Mouse (Mus musculus) cerebellum, adult 2 months (tissue): ENCODE results near the gene Palm. TPM values are rescaled to one million over a fixed set of nuclear protein-coding genes. Genes with fewer than 3 reads are reported as not detected.

Experiments used
- DNase-seq, 2 experiments: peaks; one replicate each; pipeline ENCODE4 v3.0.0; 2021
- H3K27ac ChIP-seq: fragments of 200-500 bp; 2 replicates; pipeline ENCODE4 v1.5.1; 2012; ENCODE audit warnings: low read length, control low read depth, inconsistent platforms; ENCODE audit not compliant: insufficient read depth
- H3K27me3 ChIP-seq: fragments of 200-500 bp; 2 replicates; pipeline ENCODE4 v1.6.1; 2012; ENCODE audit warnings: inconsistent platforms, mild to moderate bottlenecking, low read length, moderate library complexity; ENCODE audit not compliant: control insufficient read depth, insufficient read depth
- H3K4me1 ChIP-seq: fragments of 200-500 bp; 2 replicates; pipeline ENCODE4 v1.6.1; 2011; ENCODE audit warnings: low read length; ENCODE audit not compliant: control insufficient read depth, insufficient read depth
- H3K4me3 ChIP-seq: fragments of 200-500 bp; replicated peaks from 2 replicates; pipeline ENCODE3; 2011; ENCODE audit warnings: mild to moderate bottlenecking, low read depth, low read length, control low read depth; ENCODE audit not compliant: insufficient read depth
- CTCF ChIP-seq: fragments of 200-500 bp; IDR thresholded peaks from 2 replicates; pipeline ENCODE4 v1.5.1; 2011; ENCODE audit warnings: low read depth, mild to moderate bottlenecking, control low read depth, low read length, moderate library complexity, borderline replicate concordance; ENCODE audit not compliant: insufficient read depth
- POLR2A ChIP-seq: fragments of 200-500 bp; IDR thresholded peaks from 2 replicates; pipeline ENCODE4 v1.6.1; 2011; ENCODE audit warnings: low read length, control low read depth, borderline replicate concordance; ENCODE audit not compliant: insufficient read depth
- WGBS: fragments of 180-500 bp; shearing (Covaris S2); methylation state at CpG from one replicate; pipeline ENCODE4 v1.1.7; 2018; 5-methylcytosine and 5-hydroxymethylcytosine counted together
- polyA plus RNA-seq: library from polyadenylated mRNA; depleted of rRNA; stranded (reverse); fragments of >200 nt; gene quantifications from 2 replicates; pipeline ENCODE4 v1.2.3, GENCODE M21; 2012

Gene Palm
- polyA plus RNA-seq, 1 experiment, result 143 TPM

DNA sequence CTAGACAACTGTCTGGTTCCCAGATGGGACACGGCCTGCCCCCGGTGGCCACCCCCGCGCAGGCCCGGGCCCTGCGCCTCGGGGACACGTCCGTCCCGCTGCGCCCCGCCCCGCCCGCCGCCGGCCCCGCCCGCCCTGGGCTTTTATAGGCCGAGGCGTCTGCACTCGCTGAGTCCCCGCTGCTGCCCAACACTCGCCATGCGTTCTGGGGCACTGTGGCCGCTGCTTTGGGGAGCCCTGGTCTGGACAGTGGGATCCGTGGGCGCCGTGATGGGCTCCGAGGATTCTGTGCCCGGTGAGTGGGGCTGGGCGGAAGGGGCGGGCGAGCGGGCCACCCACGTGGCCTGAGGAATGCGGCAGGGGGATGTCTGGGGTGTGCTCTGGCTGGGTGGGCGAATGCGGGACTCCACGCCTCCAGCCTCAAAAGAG is 16.3 kb upstream of the Palm start, which contains the start of gene Fstl3:
Gene Fstl3, plus strand, starts transcription at position 170 of the 429 bp plus-strand sequence.
- H3K4me3 ChIP-seq, result no peak within 1 kb of the TSS
- no peak within 1 kb of the TSS for H3K27ac ChIP-seq
- peaks cover 5% of the 10 kb centered on the region for H3K4me1 ChIP-seq
- H3K27me3 ChIP-seq, result no peaks in the 10 kb centered on the region
- no peak for TF ChIP-seq POLR2A
- TF ChIP-seq CTCF, result no peak
- WGBS, result 9% methylated on average over 39 of the region's 39 CpGs
- DNase-seq, result no peak

DNA sequence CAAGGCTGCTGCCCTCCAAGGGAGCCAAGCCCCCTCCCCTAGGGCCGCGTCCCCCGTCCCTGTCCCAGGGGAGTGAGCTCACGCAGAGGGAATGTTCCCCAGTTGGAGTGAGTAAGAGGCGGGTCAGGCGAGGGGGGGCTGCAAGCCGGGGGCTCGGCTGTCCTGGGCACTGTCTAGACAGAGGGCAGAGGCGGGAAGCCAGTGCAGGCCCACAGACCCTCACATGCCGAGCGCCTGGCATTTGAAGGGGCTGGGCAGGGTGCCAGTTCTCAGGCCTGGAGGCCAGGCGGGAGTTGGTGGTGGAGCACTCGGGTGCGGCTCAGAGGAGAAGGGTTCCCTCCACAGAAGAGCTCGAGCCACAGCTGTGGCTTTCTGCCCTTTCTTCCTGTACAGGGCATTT is 15.4 kb upstream of the Palm start:
- TF ChIP-seq CTCF, result no peak
- no peak for TF ChIP-seq POLR2A
- WGBS, result 28% methylated on average over 15 of the region's 15 CpGs
- no peak for DNase-seq
- peaks cover 5% of the 10 kb centered on the region for H3K4me1 ChIP-seq
- no peak overlapping the region for H3K4me3 ChIP-seq
- H3K27me3 ChIP-seq, result no peaks in the 10 kb centered on the region
- H3K27ac ChIP-seq, result no peak overlapping the region

- Histone ChIP-seq H3K27ac (no peak overlapping the region), H3K4me1 (peaks cover 6% of the 10 kb centered on the region), H3K4me3 (no peak overlapping the region), H3K27me3 (no peaks in the 10 kb centered on the region)
- no peak for DNase-seq
- WGBS, result 37% methylated on average over 2 of the region's 2 CpGs
- TF ChIP-seq POLR2A, result no peak
- TF ChIP-seq CTCF, result no peak
Observed at GRCm38 (mm10) chr10:79779193-79779592, 14.2 kb upstream of the Palm start.

DNA sequence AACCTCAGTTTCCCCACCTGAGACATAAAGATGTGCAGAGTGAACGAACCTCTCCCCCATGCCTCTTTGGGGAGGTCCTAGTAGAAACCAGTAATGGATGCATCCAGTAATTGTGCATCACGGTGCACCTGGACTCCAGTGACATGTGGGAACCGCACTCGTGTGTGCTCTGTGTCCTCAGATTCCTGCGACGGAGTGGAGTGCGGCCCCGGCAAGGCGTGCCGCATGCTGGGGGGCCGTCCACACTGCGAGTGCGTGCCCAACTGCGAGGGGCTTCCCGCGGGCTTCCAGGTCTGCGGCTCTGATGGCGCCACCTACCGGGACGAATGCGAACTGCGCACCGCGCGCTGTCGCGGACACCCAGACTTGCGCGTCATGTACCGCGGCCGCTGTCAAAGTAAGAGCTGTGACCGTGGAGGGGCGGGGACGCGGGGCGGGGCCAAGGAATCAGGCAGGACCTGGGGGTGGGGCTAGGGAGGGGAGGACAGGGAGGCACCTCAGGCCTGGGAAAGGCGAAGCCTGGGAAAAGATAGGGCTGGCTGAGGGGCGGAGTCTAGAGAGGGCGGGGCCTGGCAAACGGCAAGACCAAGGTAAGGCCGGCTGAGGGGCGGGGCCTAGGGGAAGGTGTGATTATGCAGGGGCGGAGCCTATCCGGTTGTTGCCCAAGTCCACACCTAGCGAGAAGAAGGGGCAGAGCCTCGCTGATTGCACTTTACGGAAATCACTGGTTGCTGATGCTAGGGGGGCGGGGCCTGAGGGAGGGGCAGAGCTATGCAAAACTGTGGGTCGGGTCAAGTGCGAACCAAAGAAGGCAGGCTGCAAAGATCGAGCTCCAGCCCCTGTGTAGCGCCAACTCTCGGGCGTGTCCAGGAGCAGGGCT is 13.3 kb upstream of the Palm start:
- Histone ChIP-seq H3K27me3 (no peaks in the 10 kb centered on the region), H3K27ac (no peak overlapping the region), H3K4me1 (peaks cover 10% of the 10 kb centered on the region), H3K4me3 (peak overlapping the region; percentile 72)
- peak; percentile 97 for DNase-seq
- WGBS, result 2% methylated on average over 55 of the region's 55 CpGs
- TF ChIP-seq CTCF, result peak; percentile 79
- no peak for TF ChIP-seq POLR2A

GRCm38 (mm10) chr10:79780664-79781015 is 12.7 kb upstream of the Palm start:
- WGBS, result under 1% methylated on average over 13 of the region's 13 CpGs
- Histone ChIP-seq H3K4me1 (peaks cover 10% of the 10 kb centered on the region), H3K27me3 (no peaks in the 10 kb centered on the region), H3K27ac (no peak overlapping the region), H3K4me3 (peak overlapping the region; percentile 72)
- no peak for DNase-seq
- no peak for TF ChIP-seq CTCF

DNA sequence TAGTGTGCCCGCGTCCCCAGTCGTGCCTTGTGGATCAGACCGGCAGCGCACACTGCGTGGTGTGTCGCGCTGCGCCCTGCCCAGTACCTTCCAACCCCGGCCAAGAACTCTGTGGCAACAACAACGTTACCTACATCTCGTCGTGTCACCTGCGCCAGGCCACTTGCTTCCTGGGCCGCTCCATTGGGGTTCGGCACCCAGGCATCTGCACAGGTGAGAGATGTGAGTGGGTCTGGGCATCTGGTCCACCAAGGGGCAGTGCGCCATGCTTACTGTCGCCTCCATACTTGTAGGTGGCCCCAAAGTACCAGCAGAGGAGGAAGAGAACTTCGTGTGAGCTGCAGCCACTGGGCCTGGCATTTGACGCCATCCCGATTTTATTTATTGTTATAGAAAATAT is 12.2 kb upstream of the Palm start:
- Histone ChIP-seq H3K4me3 (peak overlapping the region; percentile 72), H3K27me3 (no peaks in the 10 kb centered on the region), H3K27ac (no peak overlapping the region), H3K4me1 (peaks cover 10% of the 10 kb centered on the region)
- TF ChIP-seq POLR2A (no peak), CTCF (no peak)
- WGBS, result 34% methylated on average over 21 of the region's 21 CpGs
- DNase-seq, result no peak

DNA sequence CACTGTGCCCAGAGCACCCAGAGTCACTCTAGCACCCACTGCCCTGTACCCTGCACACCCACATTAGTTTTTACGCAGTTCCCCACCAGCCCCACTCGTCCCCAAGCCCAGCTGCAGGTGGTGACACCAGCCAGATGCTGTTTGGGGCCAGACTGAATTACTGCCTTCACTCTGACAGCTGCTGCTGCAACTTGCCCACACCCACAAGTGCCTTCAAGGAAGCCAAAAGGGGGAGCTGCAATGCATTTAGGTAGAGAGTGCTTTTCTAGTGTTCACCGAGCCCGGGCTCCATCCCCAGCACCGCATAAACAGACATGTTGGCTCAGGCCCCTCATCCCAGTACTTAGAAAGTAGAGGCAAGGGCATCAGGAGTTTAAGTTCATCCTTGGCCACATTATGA is 11.4 kb upstream of the Palm start:
- H3K27me3 ChIP-seq, result no peaks in the 10 kb centered on the region
- H3K4me3 ChIP-seq, result no peak overlapping the region
- no peak for DNase-seq
- 76% methylated on average over 5 of the region's 5 CpGs for WGBS
- peaks cover 10% of the 10 kb centered on the region for H3K4me1 ChIP-seq
- TF ChIP-seq CTCF, result no peak
- TF ChIP-seq POLR2A, result no peak
- no peak overlapping the region for H3K27ac ChIP-seq

DNA sequence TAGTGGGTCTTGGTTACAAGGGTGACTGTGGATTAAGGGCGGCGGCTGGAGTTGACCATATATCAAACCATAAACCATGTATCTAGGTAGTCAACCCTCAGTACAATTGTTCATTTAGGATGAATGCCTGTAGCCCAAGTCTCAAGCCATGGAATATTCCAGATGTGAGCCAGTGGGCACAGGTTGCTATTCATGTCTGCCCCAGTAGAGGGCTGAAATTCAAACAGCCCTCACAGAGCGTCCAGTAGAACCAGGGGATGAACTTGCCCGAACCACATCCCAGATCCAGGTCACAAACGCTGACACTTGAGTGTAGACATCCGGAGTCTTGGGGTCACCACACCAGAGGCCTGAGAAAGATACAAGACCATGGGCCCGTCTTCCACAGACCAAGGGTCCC is 10.3 kb upstream of the Palm start:
- peaks cover 10% of the 10 kb centered on the region for H3K4me1 ChIP-seq
- TF ChIP-seq POLR2A (no peak), CTCF (no peak)
- no peak overlapping the region for H3K4me3 ChIP-seq
- no peak overlapping the region for H3K27ac ChIP-seq
- WGBS, result 78% methylated on average over 7 of the region's 7 CpGs
- DNase-seq, result no peak
- no peaks in the 10 kb centered on the region for H3K27me3 ChIP-seq
